19 mouse cellular contexts compared by ENCODE assay signal in genomic region chr10:117126719-117127118, GRCm38 (mm10). TPM values are rescaled to one million over a fixed set of nuclear protein-coding genes. Genes with fewer than 3 reads are reported as not detected.
A peak's percentile ranks its signal among the peaks of the same experiment; 100 is the strongest.
DNase-seq lines count a peak whose midpoint lies in the region; ATAC-seq and TF ChIP-seq lines count a peak whose summit lies in the region.
"Had no signal": no experiment of that assay in that cellular context is flagged by ENCODE, and none has a peak within 500 bp of the region (broad histone marks: within the 10 kb centered on the region; RNA-seq: fewer than 3 reads in every experiment).

No protein-coding gene starts in this region.

- whole genome bisulfite sequencing in heart, embryonic 10.5 days: 93% methylated on average over 1 of the region's 1 CpGs
- 93% methylated on average over 1 of the region's 1 CpGs for WGBS in hindbrain, embryonic 15.5 days
- 96% methylated on average over 1 of the region's 1 CpGs for WGBS in hindbrain, embryonic 16.5 days
- WGBS in heart, postnatal 0 days: 81% methylated on average over 1 of the region's 1 CpGs

- no peaks in the 10 kb centered on the region for H3K27me3 ChIP-seq in heart, embryonic 10.5 days (ENCODE audit: insufficient read depth, poor library complexity, severe bottlenecking)
- H3K27me3 ChIP-seq in hindbrain, embryonic 15.5 days: no peaks in the 10 kb centered on the region
- H3K27me3 ChIP-seq in hindbrain, embryonic 16.5 days (replicated peaks; ENCODE audit: control insufficient read depth, insufficient read depth, low read length): no peaks in the 10 kb centered on the region
- H3K27me3 ChIP-seq in heart, postnatal 0 days (ENCODE audit: control insufficient read depth, insufficient read depth, low read length): no peaks in the 10 kb centered on the region
- H3K27me3 ChIP-seq: embryonic facial prominence, embryonic 15.5 days; midbrain, embryonic 13.5 days; neural tube, embryonic 13.5 days had no signal

- TF ChIP-seq EP300 in heart, postnatal 0 days (IDR thresholded peaks at IDR 0.05; ENCODE audit: low read depth): no peak

- 0 out of 2 replicates have a peak, but pooled peaks have one; percentile 38 for ATAC-seq in hindbrain, embryonic 15.5 days (ENCODE audit: low FRiP score, low read depth)
- no peak for ATAC-seq in hindbrain, embryonic 16.5 days
- peak; percentile 87 for ATAC-seq in heart, postnatal 0 days (ENCODE audit: insufficient read depth, low read depth)
- no peak for ATAC-seq in frontal cortex, adult (ENCODE audit: low TSS enrichment)
- ATAC-seq: forebrain, postnatal 0 days; midbrain, embryonic 13.5 days had no signal

- no peak overlapping the region for H3K4me2 ChIP-seq in hindbrain, embryonic 15.5 days
- no peak overlapping the region for H3K4me2 ChIP-seq in hindbrain, embryonic 16.5 days (ENCODE audit: low read length)
- no peak overlapping the region for H3K4me2 ChIP-seq in heart, postnatal 0 days (ENCODE audit: low read depth, low read length)
- H3K4me2 ChIP-seq: embryonic facial prominence, embryonic 15.5 days; lung, embryonic 14.5 days; midbrain, embryonic 13.5 days; neural tube, embryonic 13.5 days had no signal

- peaks cover 37% of the 10 kb centered on the region for H3K4me1 ChIP-seq in heart, embryonic 10.5 days
- H3K4me1 ChIP-seq in hindbrain, embryonic 15.5 days (replicated peaks): peaks cover 9% of the 10 kb centered on the region; the same call in 1 of the 2 replicates
- no peaks in the 10 kb centered on the region for H3K4me1 ChIP-seq in hindbrain, embryonic 16.5 days (ENCODE audit: control insufficient read depth, insufficient read depth, low read depth, low read length)
- H3K4me1 ChIP-seq in heart, postnatal 0 days (ENCODE audit: control insufficient read depth, insufficient read depth): peaks cover 29% of the 10 kb centered on the region

- H3K27ac ChIP-seq in heart, embryonic 10.5 days: peak overlapping the region; percentile 73
- H3K27ac ChIP-seq in hindbrain, embryonic 15.5 days (replicated peaks): no peak overlapping the region
- H3K27ac ChIP-seq in hindbrain, embryonic 16.5 days (ENCODE audit: low read depth, low read length): no peak overlapping the region
- H3K27ac ChIP-seq in heart, postnatal 0 days (ENCODE audit: low read depth): peak overlapping the region; percentile 88
- H3K27ac ChIP-seq: embryonic facial prominence, embryonic 15.5 days; midbrain, embryonic 13.5 days; stomach, postnatal 0 days had no signal

- H3K4me3 ChIP-seq in heart, embryonic 10.5 days: no peak overlapping the region
- no peak overlapping the region for H3K4me3 ChIP-seq in hindbrain, embryonic 15.5 days
- no peak overlapping the region for H3K4me3 ChIP-seq in hindbrain, embryonic 16.5 days (ENCODE audit: low read length)
- H3K4me3 ChIP-seq in heart, postnatal 0 days (ENCODE audit: low read depth, low read length): no peak overlapping the region
- H3K4me3 ChIP-seq: embryonic facial prominence, embryonic 15.5 days; midbrain, embryonic 13.5 days; neural tube, embryonic 13.5 days had no signal

- no peak for DNase-seq in heart, embryonic 10.5 days (ENCODE audit: low spot score)
- no peak for DNase-seq in heart, adult 11 months
- DNase-seq in ZHBTc4 (ENCODE audit: low read depth, low spot score): peak; percentile 27
- DNase-seq in heart, postnatal 0 days (ENCODE audit: low spot score): peak; percentile 80
- DNase-seq: adrenal gland, postnatal 25 days; cerebellum, adult 11-12 months; cerebellum, postnatal 36 days; forebrain, postnatal 0 days; kidney, adult 2 months; kidney, postnatal 14 days; lung, embryonic 14.5 days; right cerebral cortex, adult 18-20 months had no signal

- no peak overlapping the region for H3K9ac ChIP-seq in hindbrain, embryonic 15.5 days
- no peak overlapping the region for H3K9ac ChIP-seq in hindbrain, embryonic 16.5 days (ENCODE audit: low read depth, low read length)
- H3K9ac ChIP-seq in heart, postnatal 0 days (replicated peaks; ENCODE audit: low read depth, low read length): no peak overlapping the region
- H3K9ac ChIP-seq: embryonic facial prominence, embryonic 15.5 days; forebrain, postnatal 0 days; lung, embryonic 14.5 days; midbrain, embryonic 13.5 days; neural tube, embryonic 13.5 days had no signal

- H3K36me3 ChIP-seq in heart, embryonic 10.5 days: peaks cover 7% of the 10 kb centered on the region; the same call in 1 of the 2 replicates
- no peaks in the 10 kb centered on the region for H3K36me3 ChIP-seq in hindbrain, embryonic 15.5 days
- H3K36me3 ChIP-seq in hindbrain, embryonic 16.5 days (ENCODE audit: control insufficient read depth, insufficient read depth, low read length): no peaks in the 10 kb centered on the region
- H3K36me3 ChIP-seq in heart, postnatal 0 days (replicated peaks; ENCODE audit: control insufficient read depth, insufficient read depth, low read length): no peaks in the 10 kb centered on the region; the same call in 1 of the 2 replicates

- no peak for TF ChIP-seq CTCF in heart, postnatal 0 days (IDR thresholded peaks at IDR 0.05; ENCODE audit: low read depth)

- H3K9me3 ChIP-seq in heart, embryonic 10.5 days: no peaks in the 10 kb centered on the region
- no peaks in the 10 kb centered on the region for H3K9me3 ChIP-seq in hindbrain, embryonic 15.5 days
- no peaks in the 10 kb centered on the region for H3K9me3 ChIP-seq in hindbrain, embryonic 16.5 days (ENCODE audit: control insufficient read depth, low read length)
- no peaks in the 10 kb centered on the region for H3K9me3 ChIP-seq in heart, postnatal 0 days (replicated peaks; ENCODE audit: control insufficient read depth, low read length)
- H3K9me3 ChIP-seq: embryonic facial prominence, embryonic 15.5 days; midbrain, embryonic 13.5 days; neural tube, embryonic 13.5 days had no signal

RNA-seq across cellular contexts. Expression of gene Frs2, which starts 21.6 kb away (rescaled TPM):
- polyA plus RNA-seq in heart, embryonic 10.5 days (2016; fragmentation: Nextera tagmentation; extraction: Ambion mirVana): 20.0 and 23.0 TPM in 2 replicates
- polyA plus RNA-seq in hindbrain, embryonic 15.5 days (2015; fragmentation: Nextera tagmentation; extraction: Ambion mirVana): 20.3 and 23.4 TPM in 2 replicates
- polyA plus RNA-seq in hindbrain, embryonic 16.5 days (2015; fragmentation: Nextera tagmentation; extraction: Ambion mirVana): 16.5 and 22.1 TPM in 2 replicates
- total RNA-seq in heart, postnatal 0 days (2014; rRNA removed; ENCODE audit: low replicate concordance): 13.2 and 14.1 TPM in 2 replicates
- polyA plus RNA-seq in heart, postnatal 0 days (2015; fragmentation: Nextera tagmentation; extraction: Ambion mirVana): 12.8 and 13.6 TPM in 2 replicates

Comparison
In these comparisons a context has a peak if more than half of its experiments do, and no peak if none do; other contexts are left out.
1. DNase-seq: peak in ZHBTc4 (single experiment) and heart, postnatal 0 days (single experiment); none in heart, embryonic 10.5 days (single experiment) and heart, adult 11 months (single experiment).
2. ATAC-seq: peak in hindbrain, embryonic 15.5 days (single experiment) and heart, postnatal 0 days (single experiment); none in hindbrain, embryonic 16.5 days (single experiment) and frontal cortex, adult (single experiment).
3. H3K27ac ChIP-seq: peak in heart, embryonic 10.5 days (single experiment) and heart, postnatal 0 days (single experiment); none in hindbrain, embryonic 15.5 days (single experiment) and hindbrain, embryonic 16.5 days (single experiment).